In genomic region chr1:190163471-190163870, GRCm38 (mm10) we compare ENCODE assay signal across 19 mouse cellular contexts. TPM values are rescaled to one million over a fixed set of nuclear protein-coding genes. Genes with fewer than 3 reads are reported as not detected.
"Had no signal": no experiment of that assay in that cellular context is flagged by ENCODE, and none has a peak within 500 bp of the region (broad histone marks: within the 10 kb centered on the region; RNA-seq: fewer than 3 reads in every experiment).

No protein-coding gene starts in this region.

- DNase-seq: kidney, adult 2 months; kidney, postnatal 14 days; layer of hippocampus, postnatal 36 days; left cerebral cortex, postnatal 4 days; lung, embryonic 14.5 days; lung, postnatal 10 days; lung, postnatal 4 days; midbrain, embryonic 14.5 days; retina, postnatal 1 day; thymus, adult 2 months; thymus, postnatal 25 days had no signal

- H3K4me2 ChIP-seq: kidney, embryonic 15.5 days; limb, embryonic 13.5 days; liver, embryonic 11.5 days; lung, embryonic 14.5 days; neural tube, embryonic 12.5 days; stomach, embryonic 15.5 days had no signal

- H3K9me3 ChIP-seq: kidney, embryonic 15.5 days; limb, embryonic 13.5 days; midbrain, embryonic 10.5 days; neural tube, embryonic 12.5 days; stomach, embryonic 15.5 days had no signal

- H3K36me3 ChIP-seq: kidney, embryonic 15.5 days; limb, embryonic 13.5 days; stomach, embryonic 15.5 days had no signal

- H3K9ac ChIP-seq: kidney, embryonic 15.5 days; limb, embryonic 13.5 days; lung, embryonic 14.5 days; neural tube, embryonic 12.5 days; stomach, embryonic 15.5 days had no signal

- H3K4me3 ChIP-seq: kidney, embryonic 15.5 days; limb, embryonic 13.5 days; midbrain, embryonic 10.5 days; myocyte; neural tube, embryonic 12.5 days; stomach, embryonic 15.5 days had no signal

- H3K27me3 ChIP-seq: neural tube, embryonic 12.5 days had no signal

- H3K27ac ChIP-seq: kidney, embryonic 15.5 days; limb, embryonic 13.5 days; midbrain, embryonic 10.5 days; neural tube, embryonic 12.5 days; stomach, embryonic 15.5 days had no signal

RNA-seq across cellular contexts. Expression of gene Prox1, which starts 7.0 kb away (rescaled TPM):
- total RNA-seq: megakaryocyte, adult 5-6 weeks had no signal
